Mouse (Mus musculus) lung, postnatal 4 days (tissue): ENCODE results near the gene Akap2.

Experiments
- DNase-seq, 2 experiments: peaks; one replicate each; pipeline ENCODE4 v3.0.0; 2021

Akap2 gene

DNA sequence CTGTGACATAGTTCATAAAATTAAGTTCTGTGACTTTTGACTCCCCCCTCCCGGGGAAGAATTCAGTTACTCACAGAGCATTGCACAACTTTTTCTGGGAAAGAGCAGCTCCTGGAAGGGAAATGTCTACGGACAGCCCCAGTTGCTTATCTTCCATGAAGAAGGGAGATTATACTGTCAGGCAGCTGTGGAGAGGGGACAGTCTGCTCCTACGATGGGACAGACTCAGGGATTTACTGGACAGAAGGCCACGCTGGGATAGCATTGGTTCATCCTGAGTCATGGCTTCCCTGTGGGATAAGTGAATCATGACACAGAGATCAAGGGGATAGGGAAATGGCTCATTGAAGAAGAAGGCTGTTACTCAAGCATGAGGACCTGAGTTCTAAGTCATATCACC lies 121.9 kb downstream of the Akap2 start:
- no peak for DNase-seq

DNA sequence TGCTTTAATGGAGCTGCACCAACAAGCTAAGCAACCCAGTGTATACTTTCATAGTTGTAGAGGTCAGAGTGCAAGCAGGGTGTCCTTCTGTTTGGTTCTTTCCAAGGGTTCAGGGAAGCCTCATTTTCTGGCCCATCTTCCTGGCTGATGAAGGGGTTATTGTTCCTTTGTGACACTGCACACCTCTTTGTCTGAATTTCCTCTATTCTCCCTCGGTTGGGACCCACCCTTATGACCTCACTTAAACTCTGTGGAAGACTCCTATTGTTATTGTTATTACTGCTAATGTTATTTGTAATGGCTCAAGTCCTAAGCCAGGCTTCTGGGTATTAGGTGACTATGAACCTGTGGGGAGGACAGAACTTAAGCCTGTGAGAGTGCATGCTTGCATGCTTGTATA lies 124.5 kb downstream of the Akap2 start:
- no peak for DNase-seq

GRCm38 (mm10) chr4:57842472-57843305 lies 125.2 kb downstream of the Akap2 start:
- DNase-seq, result no peak

GRCm38 (mm10) chr4:57845031-57845431 lies 127.6 kb downstream of the Akap2 start:
- DNase-seq, result peak; percentile 90 to 95

DNA sequence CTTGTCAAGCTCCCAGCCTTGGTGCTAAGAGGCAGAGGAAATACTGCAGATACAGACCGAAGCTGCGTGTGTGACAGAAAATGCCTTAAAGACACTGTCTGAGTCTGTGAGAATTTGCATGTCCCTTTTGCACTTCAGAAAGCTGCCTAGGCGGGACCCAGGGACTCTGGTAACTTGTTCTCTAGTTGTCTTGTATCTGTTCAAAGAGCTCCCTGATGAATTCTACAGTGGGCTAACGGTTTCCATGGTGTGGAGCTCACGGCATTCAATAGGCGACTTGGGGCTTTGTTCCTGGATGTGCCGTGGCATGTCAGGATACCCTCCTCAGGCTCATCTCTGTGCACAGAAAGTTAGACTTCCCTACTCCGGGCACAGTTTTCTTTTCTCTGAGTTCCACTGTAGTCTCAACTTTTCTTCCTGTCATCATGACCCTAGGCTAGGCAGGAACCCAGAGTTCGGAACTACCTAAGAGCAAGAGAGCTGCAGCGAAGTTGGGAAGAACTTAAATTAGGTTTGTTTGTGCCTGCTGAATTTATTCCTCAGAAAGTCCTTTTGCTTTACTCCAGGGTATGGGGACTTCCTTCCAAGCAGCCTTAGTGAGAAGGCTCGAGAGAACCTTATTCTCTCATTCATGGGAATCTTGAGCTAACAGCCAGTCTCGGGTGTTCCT lies 128.2 kb downstream of the Akap2 start:
- DNase-seq, result peak in 1 of 2 experiments; percentile 19

GRCm38 (mm10) chr4:57846381-57846990 lies 129.0 kb downstream of the Akap2 start:
- DNase-seq, result peak in 1 of 2 experiments; percentile 19

- peak; percentile 65 to 72 for DNase-seq
Observed at GRCm38 (mm10) chr4:57846991-57847422, 129.6 kb downstream of the Akap2 start.

DNA sequence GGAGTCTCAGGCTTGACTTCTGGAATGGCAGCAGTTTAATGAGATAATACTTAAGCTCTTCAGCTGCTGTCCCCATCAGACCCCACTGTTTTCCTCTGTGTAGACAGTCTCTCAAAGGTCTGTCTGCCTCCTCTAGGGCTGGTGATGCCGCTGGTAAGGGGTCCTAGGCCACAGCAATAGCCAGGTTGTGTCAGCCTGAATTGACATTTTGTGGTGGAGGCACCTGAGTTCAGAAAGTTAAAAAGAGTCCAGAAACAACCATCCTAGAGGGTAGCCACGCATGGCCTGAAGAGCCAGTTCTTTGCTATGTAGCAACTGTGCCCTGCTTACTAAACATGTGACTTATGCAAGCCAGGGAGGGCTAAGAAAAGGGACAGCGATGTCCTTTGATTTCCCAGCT lies 130.2 kb downstream of the Akap2 start:
- no peak for DNase-seq

- DNase-seq, result no peak
Observed at GRCm38 (mm10) chr4:57849465-57849864, 132.0 kb downstream of the Akap2 start.

GRCm38 (mm10) chr4:57851731-57852130 lies 134.3 kb downstream of the Akap2 start:
- DNase-seq, result no peak

DNA sequence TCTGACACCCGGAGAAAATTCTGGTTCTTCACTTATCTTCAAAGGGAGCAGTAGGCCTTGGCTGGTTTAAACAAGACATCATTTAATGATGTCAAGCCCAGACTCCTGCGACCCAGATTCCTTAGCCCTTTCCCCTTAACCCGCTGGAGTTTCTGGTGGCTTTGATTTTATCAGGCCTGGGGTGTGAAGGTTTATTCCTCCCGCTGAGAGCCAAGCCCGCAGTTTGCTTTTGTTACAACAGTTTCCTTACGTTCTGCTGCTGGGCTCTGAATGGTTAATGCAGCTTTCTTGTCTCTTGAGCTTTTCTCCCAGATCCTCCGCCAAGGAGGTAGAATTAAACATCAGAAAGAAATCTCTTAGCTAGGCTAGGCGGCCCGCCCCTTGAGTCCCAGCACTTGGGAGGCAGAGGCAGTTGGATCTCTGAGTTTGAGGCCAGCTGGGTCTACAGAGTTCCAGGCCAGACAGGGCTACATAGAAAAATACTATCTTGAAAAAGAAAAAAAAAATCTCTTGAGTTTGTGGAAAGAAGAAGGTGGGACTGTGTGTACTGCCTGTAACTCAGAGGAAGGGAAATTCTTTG lies 135.1 kb downstream of the Akap2 start:
- peak in 1 of 2 experiments; percentile 12 for DNase-seq

DNA sequence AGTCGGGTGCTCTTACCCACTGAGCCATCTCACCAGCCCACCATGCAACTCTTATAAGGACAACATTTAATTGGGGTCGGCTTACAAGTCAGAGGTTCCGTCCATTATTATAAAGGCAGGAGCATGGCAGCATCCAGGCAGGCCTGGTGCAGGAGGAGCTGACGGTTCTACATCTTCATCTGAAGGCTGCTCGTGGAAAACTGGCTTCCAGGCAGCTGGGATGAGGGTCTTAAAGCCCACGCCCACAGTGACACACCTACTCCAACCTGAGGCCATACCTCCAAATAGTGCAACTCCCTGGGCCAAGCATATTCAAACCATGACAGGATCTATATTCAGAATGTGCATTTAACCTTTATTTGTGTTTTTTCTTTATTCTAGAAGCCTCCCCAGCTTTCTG lies 136.7 kb downstream of the Akap2 start:
- DNase-seq, result peak in 1 of 2 experiments; percentile 10

DNA sequence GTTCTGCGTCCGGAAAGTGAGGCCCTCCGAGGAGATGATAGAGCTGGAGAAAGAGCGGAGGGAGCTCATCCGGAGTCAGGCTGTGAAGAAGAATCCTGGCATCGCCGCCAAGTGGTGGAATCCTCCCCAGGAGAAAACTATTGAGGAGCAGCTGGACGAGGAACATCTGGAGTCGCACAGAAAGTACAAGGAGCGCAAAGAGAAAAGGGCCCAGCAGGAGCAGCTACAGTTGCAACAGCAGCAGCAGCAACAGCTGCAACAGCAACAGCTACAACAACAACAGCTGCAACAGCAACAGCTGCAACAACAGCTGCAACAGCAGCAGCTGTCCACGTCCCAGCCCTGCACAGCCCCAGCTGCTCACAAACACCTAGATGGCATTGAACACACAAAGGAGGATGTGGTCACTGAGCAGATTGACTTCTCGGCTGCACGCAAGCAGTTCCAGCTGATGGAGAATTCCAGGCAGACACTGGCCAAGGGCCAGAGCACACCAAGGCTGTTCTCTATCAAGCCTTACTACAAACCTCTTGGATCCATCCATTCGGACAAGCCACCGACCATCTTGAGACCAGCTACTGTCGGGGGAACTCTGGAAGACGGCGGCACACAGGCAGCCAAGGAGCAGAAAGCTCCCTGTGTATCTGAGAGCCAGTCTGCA lies 138.0 kb downstream of the Akap2 start:
- DNase-seq, result peak; percentile 58 to 85

- DNase-seq, result peak in 1 of 2 experiments; percentile 18
Observed at GRCm38 (mm10) chr4:57856673-57857072, 139.2 kb downstream of the Akap2 start.

DNA sequence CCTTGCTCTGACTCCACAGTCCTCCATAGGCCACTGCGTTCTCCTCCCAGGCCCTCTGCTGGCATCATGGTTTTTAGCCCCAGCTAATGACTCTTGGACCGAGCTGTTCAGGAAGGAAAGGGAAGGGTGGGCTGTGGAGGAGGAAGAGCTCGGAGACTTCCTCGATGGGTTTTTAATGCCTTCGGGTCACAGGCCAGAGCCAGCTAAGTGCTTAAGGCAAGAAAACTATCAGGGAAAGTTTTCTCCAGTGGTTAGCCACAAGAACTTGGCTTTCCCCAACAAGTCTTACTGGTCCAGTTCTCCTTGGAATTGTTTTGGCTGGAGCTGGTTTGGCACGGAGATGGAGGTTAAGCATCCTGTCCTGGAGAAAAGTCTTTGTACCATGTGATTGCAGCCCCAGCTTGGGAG lies 142.8 kb downstream of the Akap2 start:
- peak; percentile 53 to 60 for DNase-seq

- peak in 1 of 2 experiments; percentile 11 for DNase-seq
Observed at GRCm38 (mm10) chr4:57861166-57861565, 143.7 kb downstream of the Akap2 start.

DNA sequence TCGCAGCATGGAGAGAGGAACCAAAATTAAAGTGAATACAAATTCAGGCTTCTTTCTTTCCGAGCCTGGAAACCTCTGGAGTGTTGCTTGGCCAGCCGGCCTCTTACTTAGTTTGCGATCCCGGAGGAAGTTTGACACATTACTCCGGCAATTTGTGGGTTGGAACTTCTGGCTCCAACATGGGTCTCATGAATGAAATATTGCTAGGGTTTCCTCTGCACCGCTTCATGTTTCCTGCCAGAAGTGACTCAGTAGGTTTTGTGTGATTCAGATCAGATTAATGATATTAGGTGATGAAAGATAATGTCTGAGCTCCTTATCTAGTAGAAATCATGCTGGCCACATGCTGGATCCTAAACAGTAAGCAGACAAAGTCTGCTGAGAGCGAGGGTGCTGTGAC lies 144.4 kb downstream of the Akap2 start:
- peak in 1 of 2 experiments; percentile 24 for DNase-seq

- DNase-seq, result peak in 1 of 2 experiments; percentile 19
Observed at GRCm38 (mm10) chr4:57862269-57862986, 145.0 kb downstream of the Akap2 start.

DNA sequence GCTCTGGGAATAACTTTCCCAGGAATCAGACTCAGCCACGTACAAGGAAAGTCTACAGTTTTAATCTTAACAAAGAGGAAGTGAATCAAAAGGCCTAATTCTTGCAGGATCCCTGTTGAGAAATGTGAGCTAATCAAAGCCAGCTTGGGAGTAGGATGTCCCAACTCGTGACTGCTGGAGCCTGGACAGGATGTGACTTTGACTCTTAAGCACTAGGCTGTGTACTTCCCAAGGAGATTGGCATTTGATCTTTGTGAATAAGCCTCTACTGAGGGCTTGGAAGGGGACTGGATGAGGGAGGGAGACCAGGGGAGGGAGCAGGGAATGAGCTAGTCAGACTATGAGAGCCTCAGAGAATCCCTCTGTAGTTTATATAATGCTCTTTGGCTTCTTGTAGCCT lies 148.6 kb downstream of the Akap2 start:
- DNase-seq, result peak in 1 of 2 experiments; percentile 58

DNA sequence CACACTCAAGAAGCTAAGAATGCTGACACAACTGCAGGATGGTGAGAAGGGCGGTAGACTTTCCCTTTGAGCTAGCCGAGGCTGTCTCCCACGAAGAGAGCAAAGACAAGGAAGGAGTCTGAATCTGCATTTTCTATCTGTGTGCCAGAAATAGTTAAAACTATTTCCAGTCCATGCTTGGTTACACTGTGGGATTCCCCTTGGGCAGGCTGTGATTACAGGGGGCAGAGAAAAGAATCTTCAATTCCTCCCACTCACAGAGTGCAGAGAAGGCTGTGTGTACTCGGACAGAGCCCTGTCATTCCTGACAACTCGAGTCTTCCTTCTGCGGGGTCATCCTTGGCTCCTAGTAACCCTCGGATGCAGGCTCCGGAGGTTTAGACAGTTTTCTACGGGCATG lies 149.5 kb downstream of the Akap2 start:
- DNase-seq, result peak in 1 of 2 experiments; percentile 19

- DNase-seq, result peak in 1 of 2 experiments; percentile 28
Observed at GRCm38 (mm10) chr4:57867454-57867853, 150.0 kb downstream of the Akap2 start.

- no peak for DNase-seq
Observed at GRCm38 (mm10) chr4:57879137-57879536, 161.7 kb downstream of the Akap2 start.
